Mouse (Mus musculus) cerebellum, postnatal 36 days (tissue): ENCODE measurements around the gene Olfr769.
"Not testable (repeated sequence)": the region's sequence is repeated elsewhere in the genome, so short reads cannot be mapped to it uniquely, and the experiment has no call there.

Experiments used
- DNase-seq, 2 experiments: peaks; one replicate each; pipeline ENCODE4 v3.0.0; 2021 to 2022; ENCODE audit warnings: mixed read lengths in 2 of 2

Olfr769 gene

GRCm38 (mm10) chr10:129117761-129118160, at the start of gene Olfr769:
Gene Olfr769, minus strand, starts transcription at chr10:129117861.
- no peak for DNase-seq

GRCm38 (mm10) chr10:129164651-129165050, 47.0 kb upstream of the Olfr769 start, which contains the start of gene Olfr771:
Gene Olfr771, minus strand, starts transcription at chr10:129164751.
- no peak for DNase-seq

GRCm38 (mm10) chr10:129138898-129139297, 21.2 kb upstream of the Olfr769 start, which contains the start of gene Olfr770:
Gene Olfr770, minus strand, starts transcription at chr10:129138998.
- no peak for DNase-seq

GRCm38 (mm10) chr10:129115146-129115545, 2.5 kb downstream of the Olfr769 start:
- no peak for DNase-seq

- DNase-seq: no peak
Measured at GRCm38 (mm10) chr10:129101231-129101630, 16.4 kb downstream of the Olfr769 start.

- DNase-seq: no peak
Measured at GRCm38 (mm10) chr10:129099275-129099674, 18.4 kb downstream of the Olfr769 start, which contains the start of gene Olfr768. Gene Olfr768, minus strand, starts transcription at chr10:129099375.

GRCm38 (mm10) chr10:129082810-129083209, 34.9 kb downstream of the Olfr769 start, which contains the start of gene Olfr767:
Gene Olfr767, minus strand, starts transcription at chr10:129082910.
- not testable (repeated sequence) for DNase-seq

- no peak for DNase-seq
Measured at GRCm38 (mm10) chr10:129068877-129069276, 48.8 kb downstream of the Olfr769 start, which contains the start of gene Olfr766-ps1. Gene Olfr766-ps1, minus strand, starts transcription at chr10:129068977.
